Mouse (Mus musculus) liver, adult (tissue): ENCODE data around the gene Slc51b.

ENCODE experiments used
- GATA4 ChIP-seq: IDR thresholded peaks from 2 replicates; pipeline ENCODE4 v1.6.1; 2014; ENCODE audit warnings: mild to moderate bottlenecking, low read length; ENCODE audit not compliant: insufficient replicate concordance

Slc51b gene

DNA sequence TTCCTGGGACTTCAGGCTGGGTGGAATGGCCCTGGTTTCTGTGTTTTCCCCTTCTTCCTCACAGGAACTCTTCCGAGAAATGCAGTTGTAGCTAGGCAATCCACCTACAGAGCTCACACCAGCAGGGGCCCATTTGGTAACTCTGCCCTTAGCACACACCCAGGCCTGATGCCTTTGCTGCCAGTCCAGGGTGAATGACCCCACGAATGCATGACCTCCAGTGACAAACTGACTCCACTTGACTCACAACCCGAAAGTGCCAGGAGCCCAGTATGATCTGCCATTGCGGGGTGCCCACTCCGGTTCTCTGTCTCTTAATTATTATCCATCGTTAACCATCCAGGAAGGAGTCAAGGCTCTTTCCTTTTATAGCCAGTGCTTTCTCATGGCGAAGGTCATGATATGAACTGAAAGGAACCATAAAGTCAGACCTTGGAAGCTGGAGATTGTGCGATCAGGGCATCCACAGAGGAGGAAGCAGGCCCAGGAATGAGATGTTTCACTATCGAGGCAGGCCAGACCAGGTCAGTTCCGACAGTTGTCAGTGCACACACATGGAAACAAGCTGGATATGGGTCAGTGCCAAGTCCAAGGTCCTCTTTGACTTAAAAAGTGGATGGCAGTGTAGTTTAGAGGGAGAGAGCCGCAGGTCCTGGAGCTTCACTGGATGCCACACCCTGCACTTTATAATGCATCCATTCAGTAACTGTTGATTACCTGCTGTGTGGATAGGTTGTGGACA is at the start of gene Slc51b:
TSS of gene Slc51b (minus strand) at position 196 of the 742 bp plus-strand sequence.
- no peak for TF ChIP-seq GATA4

DNA sequence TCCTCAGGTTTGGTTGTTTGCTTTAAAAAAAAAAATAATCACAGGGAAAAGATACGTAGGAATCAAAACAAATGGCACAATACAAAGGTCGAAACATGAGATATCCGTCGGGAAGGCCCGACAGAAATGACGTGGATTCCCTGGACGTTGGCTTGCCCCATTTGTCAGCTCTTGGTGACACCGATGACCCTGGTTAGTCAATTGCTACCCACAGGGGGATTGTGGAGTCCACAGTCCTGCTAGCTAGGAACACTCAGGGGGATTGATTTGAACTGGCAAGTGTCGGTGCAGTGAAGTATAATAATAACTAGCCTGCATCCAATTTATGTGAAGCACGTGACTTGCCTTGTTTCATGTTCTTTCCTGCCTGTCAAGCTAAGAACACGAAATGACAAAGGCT is 44.9 kb upstream of the Slc51b start:
- no peak for TF ChIP-seq GATA4

DNA sequence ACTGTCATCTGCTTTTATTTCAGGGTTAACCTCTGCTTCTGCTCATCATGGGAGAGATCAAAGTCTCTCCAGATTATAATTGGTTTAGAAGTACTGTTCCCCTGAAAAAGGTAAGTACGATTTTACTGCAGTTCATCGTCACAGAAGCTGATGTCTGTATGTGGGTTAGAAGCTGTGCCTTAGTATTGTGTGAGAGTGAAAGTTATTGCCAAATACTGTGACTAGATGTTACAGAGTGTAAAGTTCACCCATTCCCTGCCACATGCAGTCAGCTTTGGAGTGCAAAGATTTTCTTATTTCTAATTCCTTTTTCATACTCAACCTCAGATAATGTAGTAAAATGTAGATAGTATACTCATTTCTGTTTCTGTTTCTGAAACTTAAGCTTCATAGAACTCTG is 42.5 kb upstream of the Slc51b start:
- TF ChIP-seq GATA4: no peak

DNA sequence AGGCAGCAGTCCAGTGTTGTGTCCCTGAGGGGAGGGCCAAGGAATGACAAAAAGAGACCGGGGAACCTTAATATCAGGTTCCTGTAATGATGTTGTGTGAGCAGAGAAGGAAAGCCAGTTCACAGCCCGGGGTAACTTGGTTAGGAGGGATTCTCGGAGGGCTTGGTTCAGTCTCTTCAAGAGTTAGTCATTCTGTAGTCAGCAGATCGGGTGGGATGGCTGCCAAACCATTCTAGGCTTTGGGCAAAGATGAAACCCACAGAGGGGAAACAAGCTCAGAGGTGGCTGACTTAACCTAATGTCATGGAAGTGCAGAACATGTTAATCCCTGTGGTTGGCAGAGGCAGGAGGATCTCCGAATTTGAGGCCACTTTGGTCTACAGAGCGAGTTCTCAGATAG is 41.4 kb upstream of the Slc51b start:
- TF ChIP-seq GATA4: no peak

DNA sequence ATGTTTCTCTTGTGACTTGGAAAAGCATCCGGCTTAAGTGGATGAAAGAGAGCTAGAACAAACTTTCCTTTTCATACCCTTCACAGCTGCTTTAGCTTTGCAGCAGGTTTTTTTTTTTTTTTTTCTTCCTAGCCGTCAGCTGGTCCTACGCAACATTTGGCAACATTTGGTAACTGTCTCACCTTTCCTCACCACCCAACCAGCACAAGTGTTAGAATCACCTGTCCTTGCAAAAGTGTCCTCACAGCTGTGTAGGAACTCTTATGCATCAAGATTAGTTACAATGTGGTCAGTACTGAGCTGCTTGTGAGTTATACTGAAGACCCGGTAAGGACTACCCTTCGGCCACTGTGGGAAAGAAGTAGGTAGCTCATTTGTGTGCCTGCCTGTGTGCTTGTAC is 39.8 kb upstream of the Slc51b start:
- no peak for TF ChIP-seq GATA4

DNA sequence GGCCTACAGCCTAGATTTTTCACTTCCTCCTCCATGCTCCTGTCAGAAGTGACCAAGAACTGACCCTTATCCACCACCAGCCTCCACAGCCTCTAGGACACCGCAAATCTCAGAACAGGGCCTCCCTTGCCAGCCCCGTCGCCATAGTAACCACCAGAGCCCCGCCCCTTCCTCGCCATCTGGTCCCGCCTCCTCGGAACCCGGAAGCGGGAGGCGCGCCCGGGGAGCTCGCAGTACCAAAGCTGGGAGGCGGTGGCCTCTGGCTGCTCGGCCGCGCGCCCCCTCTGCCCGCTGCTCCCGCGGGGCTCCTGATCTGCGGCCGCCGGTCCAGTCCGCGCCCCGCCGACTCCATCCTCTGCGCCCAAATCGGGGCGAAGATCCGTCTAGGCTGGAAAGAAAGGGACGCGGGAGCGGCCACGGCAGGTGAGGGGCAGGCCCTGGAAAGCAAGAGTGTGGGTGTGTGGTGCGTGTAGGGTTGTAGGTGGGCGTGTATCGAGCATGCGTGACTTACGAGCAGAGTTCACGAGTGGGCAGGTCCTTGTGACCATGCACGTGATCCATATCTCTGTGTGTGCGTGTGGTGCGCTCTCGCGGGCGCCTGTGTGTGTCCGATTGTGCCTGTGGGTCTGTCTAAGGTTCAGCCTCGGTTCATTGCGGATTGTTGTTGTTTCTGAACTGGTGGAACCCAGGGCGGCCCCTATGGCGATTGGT is 38.1 kb upstream of the Slc51b start, which contains the start of gene Spg21:
TSS of gene Spg21 (plus strand) at position 216 of the 711 bp plus-strand sequence.
- peak; percentile 3; the same call in 1 of the 2 replicates for TF ChIP-seq GATA4

DNA sequence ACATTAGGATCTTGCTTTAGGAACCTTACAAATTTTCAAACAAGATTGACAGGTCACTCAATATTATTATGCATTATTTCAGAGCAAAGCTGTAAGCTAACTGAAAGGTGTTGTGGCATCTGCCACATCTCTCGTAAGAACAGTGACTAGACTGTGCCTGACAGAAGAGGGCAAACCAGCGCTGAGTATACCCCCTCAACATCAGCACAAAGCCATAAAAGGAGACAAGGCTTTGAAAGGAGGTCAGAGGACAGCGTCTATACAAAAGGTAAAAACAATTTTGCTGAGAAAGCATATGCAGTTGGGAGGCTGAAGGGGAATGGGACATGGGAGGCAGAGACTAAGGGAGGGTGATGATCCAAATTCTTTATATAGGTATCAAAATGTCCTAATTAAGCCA is 37.4 kb upstream of the Slc51b start:
- TF ChIP-seq GATA4: no peak

DNA sequence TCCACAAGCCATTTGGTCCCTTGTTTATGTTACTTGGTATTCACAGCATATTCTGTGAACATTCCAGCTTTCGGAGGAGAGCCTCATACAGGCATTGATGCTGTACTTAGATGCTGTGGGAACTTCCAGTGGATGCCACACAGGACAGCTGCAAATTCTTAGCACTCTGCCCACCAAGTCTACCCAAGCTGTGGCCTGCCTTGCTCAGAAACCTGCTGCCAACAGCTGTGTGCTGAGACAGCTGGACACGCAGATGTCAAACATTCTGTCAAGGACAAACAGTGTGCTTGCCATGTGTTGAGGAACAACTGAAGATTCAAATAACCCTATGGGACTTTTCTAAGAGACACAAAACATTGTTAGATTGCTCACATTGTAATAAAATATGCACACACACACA is 36.2 kb upstream of the Slc51b start:
- TF ChIP-seq GATA4: no peak

DNA sequence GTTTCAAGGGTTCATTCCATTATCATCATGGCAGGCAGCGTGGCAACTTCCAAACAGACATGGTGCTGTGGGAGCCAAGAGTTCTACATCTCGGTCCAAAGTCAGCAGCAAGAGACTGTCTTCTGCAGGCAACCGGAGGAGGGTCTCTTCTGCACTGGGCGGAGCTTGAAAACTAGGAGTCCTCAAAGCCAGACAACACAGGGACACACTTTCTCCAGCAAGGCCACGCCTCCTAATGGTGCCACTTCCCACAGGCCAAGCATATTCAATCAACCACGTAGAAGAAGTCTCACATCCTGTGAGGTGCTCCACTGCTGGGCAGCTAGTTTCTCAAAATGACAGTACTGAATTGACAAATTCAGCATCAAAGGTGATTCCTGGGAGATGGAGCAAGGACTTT is 25.2 kb upstream of the Slc51b start:
- no peak for TF ChIP-seq GATA4

DNA sequence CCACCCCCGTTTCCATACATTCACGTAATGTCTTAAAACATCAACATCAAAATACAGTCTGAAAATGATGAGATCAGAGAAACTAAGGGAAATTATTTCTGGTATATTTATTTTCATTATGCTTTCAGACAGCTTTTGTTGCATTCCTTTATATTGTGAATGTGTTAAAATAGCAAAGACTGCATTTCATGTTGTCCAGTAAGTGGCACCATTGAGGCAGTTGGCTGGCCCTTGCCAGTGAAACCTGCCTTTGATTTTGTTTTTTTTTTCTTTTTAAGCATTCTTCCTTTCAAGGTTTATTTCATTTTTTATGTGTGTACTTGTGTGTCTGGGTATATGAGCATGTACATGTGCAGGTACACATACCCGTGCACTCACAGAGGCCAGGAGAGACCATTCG is 21.9 kb upstream of the Slc51b start:
- TF ChIP-seq GATA4: no peak

DNA sequence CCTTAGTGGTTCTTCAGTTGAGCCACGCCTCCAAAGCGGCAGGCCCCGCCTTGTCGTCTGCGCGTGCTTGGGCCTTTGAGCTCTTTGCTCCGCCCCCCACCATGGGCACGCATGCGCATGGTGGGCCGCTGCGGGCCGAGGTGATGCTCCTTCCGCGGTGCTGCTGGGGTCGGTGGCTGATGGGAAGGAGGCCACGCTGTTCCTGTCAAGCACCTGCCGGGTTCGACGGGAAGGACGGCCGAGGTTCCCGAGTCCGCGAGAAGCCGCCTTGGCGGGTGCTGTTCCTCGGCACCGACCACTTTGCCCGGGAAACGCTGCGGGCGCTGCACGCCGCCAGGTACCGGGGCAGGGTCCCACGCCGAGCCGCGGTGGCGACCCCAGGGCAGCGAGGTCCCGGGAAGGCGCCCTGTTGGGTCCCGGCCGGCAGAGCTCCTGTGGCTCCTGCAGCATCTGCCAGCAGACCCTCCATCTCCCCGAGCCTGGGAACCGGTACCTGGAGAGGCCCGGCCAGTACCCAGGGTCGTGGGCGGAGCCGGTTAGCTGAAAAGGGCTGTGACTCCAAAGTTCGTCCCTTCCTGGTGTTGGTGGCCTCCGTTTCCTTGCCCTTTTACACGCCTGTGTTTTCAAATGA is 13.0 kb upstream of the Slc51b start, which contains the start of gene Mtfmt:
TSS of gene Mtfmt (plus strand) at position 112 of the 631 bp plus-strand sequence.
- TF ChIP-seq GATA4: no peak; the same call in 1 of the 2 replicates

DNA sequence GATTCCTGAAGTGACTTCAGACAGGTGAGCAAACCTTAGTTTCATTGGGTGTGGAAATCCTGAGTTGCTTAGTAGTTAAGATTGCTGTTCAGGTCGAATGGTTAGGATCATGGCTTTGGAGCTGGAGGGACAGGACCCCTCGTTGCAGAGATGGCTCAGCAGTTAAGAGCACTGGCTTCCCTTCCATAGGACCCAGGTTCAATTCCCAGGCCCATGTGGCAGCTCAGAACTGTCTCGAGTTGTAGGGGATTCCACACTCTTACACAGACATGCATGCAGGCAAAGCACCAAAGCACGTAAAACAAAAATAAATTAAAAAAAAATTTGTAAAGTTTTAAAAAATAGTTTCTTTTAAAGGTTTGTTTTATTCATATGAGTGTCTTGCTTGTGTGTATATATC is 12.5 kb upstream of the Slc51b start:
- TF ChIP-seq GATA4: no peak

DNA sequence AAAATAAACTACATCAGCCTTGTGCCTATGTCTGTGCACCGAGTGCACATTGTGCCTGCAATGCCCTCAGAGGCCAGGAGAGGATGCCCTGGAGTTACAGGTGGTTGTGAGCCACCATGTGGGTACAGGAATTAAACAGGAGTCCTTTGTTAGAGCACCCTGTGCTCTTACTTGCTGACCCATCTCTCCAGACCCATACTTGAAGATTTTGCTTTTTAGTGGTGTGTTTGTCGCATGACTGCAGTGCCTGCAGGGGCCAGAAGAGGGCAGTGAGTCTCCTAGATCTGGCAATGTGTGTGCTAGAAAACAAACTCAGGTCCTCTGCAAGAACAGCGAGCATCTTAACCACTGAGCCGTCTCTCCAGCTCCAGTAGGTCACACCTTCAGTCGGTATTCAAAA is 11.4 kb upstream of the Slc51b start:
- TF ChIP-seq GATA4: no peak

DNA sequence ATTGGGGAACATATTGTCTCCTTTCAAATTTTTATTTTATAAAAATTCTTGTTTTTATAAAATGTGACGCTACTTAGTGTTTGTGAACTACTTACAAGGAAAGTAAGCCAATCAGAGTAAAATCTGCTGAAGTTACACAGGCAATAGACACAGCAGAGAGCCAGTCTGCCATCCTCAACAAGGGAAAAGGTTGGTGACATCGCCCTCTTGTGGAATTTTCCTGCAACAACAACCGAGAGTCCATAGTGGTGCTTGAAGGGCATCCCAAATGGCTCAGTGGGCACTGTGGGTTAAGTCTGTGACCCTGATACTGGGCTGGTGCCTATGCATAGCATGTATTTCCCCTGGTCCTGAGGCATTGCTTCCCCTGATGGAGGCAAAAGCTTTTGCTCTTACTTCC is 9.5 kb upstream of the Slc51b start:
- TF ChIP-seq GATA4: no peak

DNA sequence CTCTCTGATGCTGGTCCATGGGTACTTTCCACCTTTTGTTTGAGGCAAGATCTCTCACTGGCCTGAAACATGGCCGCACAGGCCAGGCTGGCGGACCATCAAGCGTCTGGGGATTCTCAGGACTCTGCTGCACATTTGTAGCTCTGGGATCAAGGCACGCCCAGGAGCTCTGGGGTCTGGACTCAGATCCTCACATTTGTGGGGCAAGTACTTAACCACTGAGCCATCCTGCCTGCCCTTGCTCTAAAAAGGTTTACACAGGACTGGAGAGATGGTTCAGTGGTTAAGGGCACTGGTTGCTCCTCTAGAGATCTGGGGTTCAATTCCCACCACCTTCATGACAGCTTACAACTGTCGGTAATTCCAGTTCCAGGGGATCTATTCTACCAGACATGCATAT is 8.2 kb upstream of the Slc51b start:
- TF ChIP-seq GATA4: no peak

DNA sequence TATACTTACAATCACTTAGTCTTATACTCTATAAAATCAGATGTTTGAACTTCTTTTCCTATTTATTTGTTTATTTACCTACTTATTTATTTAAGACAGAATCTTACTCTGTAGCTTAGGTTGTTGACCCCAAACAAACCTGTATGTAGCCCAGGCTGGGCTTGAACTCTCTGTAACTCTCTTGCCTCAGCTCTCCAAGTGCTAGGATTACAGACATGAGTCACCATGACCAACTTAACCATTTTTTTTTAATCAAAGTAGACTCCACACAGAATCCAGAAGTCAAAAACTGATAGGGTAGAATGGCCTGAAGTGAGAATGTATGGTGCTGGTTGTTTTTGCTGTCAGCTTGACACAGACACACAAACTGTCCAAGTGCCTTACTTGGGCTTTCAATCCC is 7.6 kb upstream of the Slc51b start:
- TF ChIP-seq GATA4: no peak
